Mouse (Mus musculus): ENCODE results near the gene Fam227a. TPM values are rescaled to one million over a fixed set of nuclear protein-coding genes. Genes with fewer than 3 reads are reported as not detected.

Fam227a gene
- polyA plus RNA-seq, 1 experiment from 2014 or later = 3.4 TPM

GRCm38 (mm10) chr15:79648130-79648529 is 10.6 kb downstream of the Fam227a start:
- no peaks in the 10 kb centered on the region for H3K27me3 ChIP-seq (replicated peaks; ENCODE audit: control insufficient read depth, insufficient read depth, low read length)
- H3K9me3 ChIP-seq (replicated peaks; ENCODE audit: control insufficient read depth, low read length) = no peaks in the 10 kb centered on the region
- H3K27ac ChIP-seq (ENCODE audit: low read depth, low read length) = no peak overlapping the region
- no peak overlapping the region for H3K4me2 ChIP-seq (ENCODE audit: low read length)
- H3K36me3 ChIP-seq (ENCODE audit: control insufficient read depth, insufficient read depth, low read length) = peaks cover 45% of the 10 kb centered on the region
- DNase-seq (ENCODE audit: low spot score) = no peak
- no peak overlapping the region for H3K9ac ChIP-seq (ENCODE audit: low read length)
- no peak for ATAC-seq
- H3K4me3 ChIP-seq (ENCODE audit: low read depth, low read length) = no peak overlapping the region
- H3K4me1 ChIP-seq (ENCODE audit: control insufficient read depth, insufficient read depth, low read length) = no peaks in the 10 kb centered on the region
- 90% methylated on average over 12 of the region's 12 CpGs for WGBS

GRCm38 (mm10) chr15:79645483-79645882 is 13.3 kb downstream of the Fam227a start:
- Histone ChIP-seq H3K27me3 (replicated peaks; ENCODE audit: control insufficient read depth, insufficient read depth, low read length) (no peaks in the 10 kb centered on the region), H3K9ac (ENCODE audit: low read length) (no peak overlapping the region), H3K4me1 (ENCODE audit: control insufficient read depth, insufficient read depth, low read length) (no peaks in the 10 kb centered on the region), H3K4me3 (ENCODE audit: low read depth, low read length) (no peak overlapping the region), H3K4me2 (ENCODE audit: low read length) (no peak overlapping the region), H3K36me3 (ENCODE audit: control insufficient read depth, insufficient read depth, low read length) (peaks cover 62% of the 10 kb centered on the region), H3K27ac (ENCODE audit: low read depth, low read length) (no peak overlapping the region), H3K9me3 (replicated peaks; ENCODE audit: control insufficient read depth, low read length) (no peaks in the 10 kb centered on the region)
- DNase-seq (ENCODE audit: low spot score) = no peak
- ATAC-seq = no peak
- 85% methylated on average over 2 of the region's 2 CpGs for WGBS

- no peak for ATAC-seq
- WGBS = 86% methylated on average over 12 of the region's 12 CpGs
These were observed 17.5 kb downstream of the Fam227a start for GRCm38 (mm10) chr15:79641135-79641817.

GRCm38 (mm10) chr15:79630471-79630870 is 28.3 kb downstream of the Fam227a start:
- WGBS = 80% methylated on average over 2 of the region's 2 CpGs
- H3K9me3 ChIP-seq (replicated peaks; ENCODE audit: control insufficient read depth, low read length) = no peaks in the 10 kb centered on the region
- no peak overlapping the region for H3K27ac ChIP-seq (ENCODE audit: low read depth, low read length)
- H3K36me3 ChIP-seq (ENCODE audit: control insufficient read depth, insufficient read depth, low read length) = peaks cover 71% of the 10 kb centered on the region
- H3K4me1 ChIP-seq (ENCODE audit: control insufficient read depth, insufficient read depth, low read length) = no peaks in the 10 kb centered on the region
- H3K4me2 ChIP-seq (ENCODE audit: low read length) = no peak overlapping the region
- H3K27me3 ChIP-seq (replicated peaks; ENCODE audit: control insufficient read depth, insufficient read depth, low read length) = no peaks in the 10 kb centered on the region
- H3K4me3 ChIP-seq (ENCODE audit: low read depth, low read length) = no peak overlapping the region
- ATAC-seq (no peak), DNase-seq (ENCODE audit: low spot score) (no peak)
- H3K9ac ChIP-seq (ENCODE audit: low read length) = no peak overlapping the region

More at GRCm38 (mm10) chr15:79641135-79641817, 17.5 kb downstream of the Fam227a start:
- no peak overlapping the region for H3K4me2 ChIP-seq (ENCODE audit: low read length)
- no peak overlapping the region for H3K27ac ChIP-seq (ENCODE audit: low read depth, low read length)
- H3K9ac ChIP-seq (ENCODE audit: low read length) = no peak overlapping the region
- H3K4me1 ChIP-seq (ENCODE audit: control insufficient read depth, insufficient read depth, low read length) = no peaks in the 10 kb centered on the region
- H3K27me3 ChIP-seq (replicated peaks; ENCODE audit: control insufficient read depth, insufficient read depth, low read length) = no peaks in the 10 kb centered on the region
- DNase-seq (ENCODE audit: low spot score) = no peak
- no peaks in the 10 kb centered on the region for H3K9me3 ChIP-seq (replicated peaks; ENCODE audit: control insufficient read depth, low read length)
- H3K4me3 ChIP-seq (ENCODE audit: low read depth, low read length) = no peak overlapping the region
- peaks cover 69% of the 10 kb centered on the region for H3K36me3 ChIP-seq (ENCODE audit: control insufficient read depth, insufficient read depth, low read length)

- ATAC-seq (no peak), DNase-seq (ENCODE audit: low spot score) (no peak)
- 86% methylated on average over 11 of the region's 11 CpGs for WGBS
- H3K27me3 ChIP-seq (replicated peaks; ENCODE audit: control insufficient read depth, insufficient read depth, low read length) = no peaks in the 10 kb centered on the region
- H3K4me2 ChIP-seq (ENCODE audit: low read length) = no peak overlapping the region
- no peak overlapping the region for H3K4me3 ChIP-seq (ENCODE audit: low read depth, low read length)
- peaks cover 79% of the 10 kb centered on the region for H3K36me3 ChIP-seq (ENCODE audit: control insufficient read depth, insufficient read depth, low read length)
- no peak overlapping the region for H3K9ac ChIP-seq (ENCODE audit: low read length)
- H3K27ac ChIP-seq (ENCODE audit: low read depth, low read length) = no peak overlapping the region
- no peaks in the 10 kb centered on the region for H3K9me3 ChIP-seq (replicated peaks; ENCODE audit: control insufficient read depth, low read length)
- H3K4me1 ChIP-seq (ENCODE audit: control insufficient read depth, insufficient read depth, low read length) = no peaks in the 10 kb centered on the region
These were observed 38.9 kb downstream of the Fam227a start for GRCm38 (mm10) chr15:79619770-79620414.

GRCm38 (mm10) chr15:79618456-79618855 is 40.3 kb downstream of the Fam227a start:
- H3K4me3 ChIP-seq (ENCODE audit: low read depth, low read length) = no peak overlapping the region
- no peak overlapping the region for H3K4me2 ChIP-seq (ENCODE audit: low read length)
- DNase-seq (ENCODE audit: low spot score) (no peak), ATAC-seq (no peak)
- H3K9ac ChIP-seq (ENCODE audit: low read length) = no peak overlapping the region
- no peak overlapping the region for H3K27ac ChIP-seq (ENCODE audit: low read depth, low read length)
- H3K36me3 ChIP-seq (ENCODE audit: control insufficient read depth, insufficient read depth, low read length) = peaks cover 77% of the 10 kb centered on the region
- H3K9me3 ChIP-seq (replicated peaks; ENCODE audit: control insufficient read depth, low read length) = no peaks in the 10 kb centered on the region
- no peaks in the 10 kb centered on the region for H3K27me3 ChIP-seq (replicated peaks; ENCODE audit: control insufficient read depth, insufficient read depth, low read length)
- WGBS = 91% methylated on average over 7 of the region's 7 CpGs
- H3K4me1 ChIP-seq (ENCODE audit: control insufficient read depth, insufficient read depth, low read length) = no peaks in the 10 kb centered on the region

GRCm38 (mm10) chr15:79617135-79617534 is 41.6 kb downstream of the Fam227a start:
- DNase-seq (ENCODE audit: low spot score) = no peak
- H3K4me3 ChIP-seq (ENCODE audit: low read depth, low read length) = no peak overlapping the region
- no peak overlapping the region for H3K4me2 ChIP-seq (ENCODE audit: low read length)
- H3K9ac ChIP-seq (ENCODE audit: low read length) = no peak overlapping the region
- 77% methylated on average over 11 of the region's 11 CpGs for WGBS
- no peak overlapping the region for H3K27ac ChIP-seq (ENCODE audit: low read depth, low read length)
- H3K9me3 ChIP-seq (replicated peaks; ENCODE audit: control insufficient read depth, low read length) = no peaks in the 10 kb centered on the region
- no peaks in the 10 kb centered on the region for H3K4me1 ChIP-seq (ENCODE audit: control insufficient read depth, insufficient read depth, low read length)
- no peaks in the 10 kb centered on the region for H3K27me3 ChIP-seq (replicated peaks; ENCODE audit: control insufficient read depth, insufficient read depth, low read length)
- peaks cover 76% of the 10 kb centered on the region for H3K36me3 ChIP-seq (ENCODE audit: control insufficient read depth, insufficient read depth, low read length)
- no peak for ATAC-seq

GRCm38 (mm10) chr15:79616729-79617128 is 42.0 kb downstream of the Fam227a start:
- Histone ChIP-seq H3K9me3 (replicated peaks; ENCODE audit: control insufficient read depth, low read length) (no peaks in the 10 kb centered on the region), H3K27me3 (replicated peaks; ENCODE audit: control insufficient read depth, insufficient read depth, low read length) (no peaks in the 10 kb centered on the region), H3K4me1 (ENCODE audit: control insufficient read depth, insufficient read depth, low read length) (no peaks in the 10 kb centered on the region), H3K4me2 (ENCODE audit: low read length) (no peak overlapping the region), H3K36me3 (ENCODE audit: control insufficient read depth, insufficient read depth, low read length) (peaks cover 72% of the 10 kb centered on the region), H3K27ac (ENCODE audit: low read depth, low read length) (no peak overlapping the region), H3K4me3 (ENCODE audit: low read depth, low read length) (no peak overlapping the region), H3K9ac (ENCODE audit: low read length) (no peak overlapping the region)
- ATAC-seq = no peak
- 88% methylated on average over 5 of the region's 5 CpGs for WGBS
- DNase-seq (ENCODE audit: low spot score) = no peak

GRCm38 (mm10) chr15:79615501-79615900 is 43.3 kb downstream of the Fam227a start:
- no peak overlapping the region for H3K27ac ChIP-seq (ENCODE audit: low read depth, low read length)
- no peak overlapping the region for H3K4me2 ChIP-seq (ENCODE audit: low read length)
- no peak overlapping the region for H3K4me3 ChIP-seq (ENCODE audit: low read depth, low read length)
- 94% methylated on average over 7 of the region's 7 CpGs for WGBS
- DNase-seq (ENCODE audit: low spot score) (no peak), ATAC-seq (no peak)
- H3K9ac ChIP-seq (ENCODE audit: low read length) = no peak overlapping the region
- no peaks in the 10 kb centered on the region for H3K9me3 ChIP-seq (replicated peaks; ENCODE audit: control insufficient read depth, low read length)
- no peaks in the 10 kb centered on the region for H3K4me1 ChIP-seq (ENCODE audit: control insufficient read depth, insufficient read depth, low read length)
- peaks cover 72% of the 10 kb centered on the region for H3K36me3 ChIP-seq (ENCODE audit: control insufficient read depth, insufficient read depth, low read length)
- H3K27me3 ChIP-seq (replicated peaks; ENCODE audit: control insufficient read depth, insufficient read depth, low read length) = no peaks in the 10 kb centered on the region

Data from forebrain, embryonic 14.5 days (tissue).